Mouse (Mus musculus) c-Kit-positive CD71-negative TER-119-negative erythroid progenitor cells, embryonic 14.5 days (primary cell): ENCODE measurements around the gene Emsy.

Experiments used
- DNase-seq: peaks from one replicate; pipeline ENCODE4 v3.0.0-alpha.2; 2013; ENCODE audit warnings: low read depth

The Emsy gene

DNA sequence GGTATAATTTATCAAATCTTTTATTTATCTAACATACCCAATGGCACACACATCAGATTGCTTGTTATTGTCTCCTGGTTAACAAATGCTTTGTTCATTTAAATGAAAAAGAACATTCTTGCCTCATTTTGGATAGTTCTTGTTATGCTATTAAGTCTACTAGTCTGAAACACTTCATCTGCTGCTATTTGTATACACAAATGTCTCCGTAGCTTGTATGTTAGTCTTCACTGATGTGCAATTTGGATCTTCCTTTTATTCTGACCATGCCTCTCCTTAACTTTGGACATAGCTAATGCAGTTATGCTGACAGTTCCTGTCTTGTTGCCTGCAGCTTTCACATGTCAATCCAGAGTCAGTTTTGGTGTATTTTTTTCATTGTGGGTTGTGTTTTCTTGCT lies 79.1 kb downstream of the Emsy start:
- no peak for DNase-seq

DNA sequence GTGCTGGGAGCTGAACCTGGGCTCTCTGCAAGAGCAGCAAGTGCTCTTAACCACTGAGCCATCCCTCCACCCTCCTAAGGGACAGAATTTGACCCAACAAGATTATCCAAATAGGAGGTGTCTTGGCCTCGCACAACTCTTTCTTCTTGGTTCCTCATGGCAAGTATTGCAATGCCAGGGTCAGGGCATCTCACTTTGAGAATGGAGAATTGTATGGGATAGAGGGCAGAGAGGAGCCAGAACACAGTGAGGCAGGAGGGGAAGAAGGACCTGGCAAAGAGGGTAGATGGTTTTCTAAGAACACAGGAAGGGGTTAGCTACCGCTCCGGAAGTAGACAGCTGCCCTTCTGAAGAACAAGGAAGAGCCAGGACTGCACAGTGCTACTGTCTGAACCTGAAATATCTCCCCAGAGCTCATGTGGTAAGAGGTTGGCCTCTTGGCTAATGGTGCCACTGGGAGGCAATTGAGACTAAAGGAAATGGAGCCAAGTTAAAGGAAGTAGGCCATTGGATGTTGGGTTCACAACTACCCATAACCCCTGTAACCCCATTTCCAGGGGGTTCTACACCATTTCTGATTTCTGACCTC lies 80.8 kb downstream of the Emsy start:
- no peak for DNase-seq

DNA sequence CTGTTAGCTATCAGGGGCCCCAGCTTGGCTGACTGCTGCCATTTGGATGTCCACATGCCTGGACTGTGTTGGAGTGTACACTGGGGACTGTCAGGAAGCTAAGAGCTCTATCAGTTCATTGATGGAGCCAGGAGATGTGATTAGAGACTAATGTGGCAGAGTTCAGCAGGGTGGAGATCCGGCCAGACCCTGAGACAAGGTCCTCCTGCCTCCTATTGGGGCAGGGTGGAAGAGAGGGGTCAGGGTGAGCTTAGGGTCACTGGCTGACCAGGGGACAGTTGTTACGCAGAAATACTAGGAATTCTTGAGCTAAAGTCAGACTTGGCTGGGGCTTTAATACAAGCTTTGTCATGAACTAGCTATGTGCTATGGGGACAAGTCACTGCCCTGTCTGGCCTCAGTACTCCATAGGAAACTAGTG lies 81.8 kb downstream of the Emsy start:
- DNase-seq = no peak

DNA sequence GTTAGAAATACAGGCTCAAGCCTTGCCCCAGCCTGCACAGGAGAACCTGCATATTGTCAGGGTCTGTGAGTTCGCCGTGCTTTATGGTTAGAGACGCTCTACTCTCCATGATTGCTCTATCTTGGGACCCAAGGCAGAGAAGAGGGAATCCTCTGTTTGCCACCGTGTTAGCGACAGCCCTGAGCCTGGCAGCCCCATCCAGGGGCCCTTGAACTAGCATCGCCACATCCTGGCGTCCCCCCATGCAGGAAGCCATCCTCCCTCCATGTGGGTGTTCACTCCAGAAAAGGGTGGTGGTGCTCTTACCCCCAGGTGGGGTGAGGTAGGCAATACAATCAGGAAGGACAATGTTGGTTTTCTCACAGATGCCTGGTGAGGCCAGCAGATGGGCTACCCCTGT lies 82.3 kb downstream of the Emsy start:
- DNase-seq = no peak

DNA sequence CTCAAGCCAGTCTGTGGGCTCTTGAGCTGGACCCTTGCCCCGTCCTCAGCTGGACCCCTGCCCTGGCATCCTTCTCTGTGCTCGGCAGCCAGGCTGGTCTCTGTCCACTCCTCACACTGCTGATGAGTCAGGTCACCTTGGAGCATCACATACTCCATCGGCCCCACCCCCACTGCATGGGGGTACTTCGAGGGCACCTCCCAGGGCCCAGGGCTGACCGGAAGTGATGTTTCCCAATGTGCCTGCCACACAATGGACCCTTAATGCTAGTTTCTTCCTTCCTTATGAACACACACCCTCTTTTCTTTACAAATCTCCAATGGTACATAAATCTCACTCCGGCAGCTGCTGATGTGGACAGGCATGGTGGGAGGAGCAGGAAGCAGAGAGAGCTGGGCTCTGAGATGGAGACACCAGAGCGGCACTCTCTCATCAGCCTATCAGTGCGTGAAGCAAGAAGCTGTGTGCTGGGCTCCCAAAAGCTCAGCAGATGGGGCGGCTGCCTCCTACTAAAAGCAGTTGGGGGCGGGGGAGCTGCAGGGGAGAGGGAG lies 83.3 kb downstream of the Emsy start:
- DNase-seq = no peak

DNA sequence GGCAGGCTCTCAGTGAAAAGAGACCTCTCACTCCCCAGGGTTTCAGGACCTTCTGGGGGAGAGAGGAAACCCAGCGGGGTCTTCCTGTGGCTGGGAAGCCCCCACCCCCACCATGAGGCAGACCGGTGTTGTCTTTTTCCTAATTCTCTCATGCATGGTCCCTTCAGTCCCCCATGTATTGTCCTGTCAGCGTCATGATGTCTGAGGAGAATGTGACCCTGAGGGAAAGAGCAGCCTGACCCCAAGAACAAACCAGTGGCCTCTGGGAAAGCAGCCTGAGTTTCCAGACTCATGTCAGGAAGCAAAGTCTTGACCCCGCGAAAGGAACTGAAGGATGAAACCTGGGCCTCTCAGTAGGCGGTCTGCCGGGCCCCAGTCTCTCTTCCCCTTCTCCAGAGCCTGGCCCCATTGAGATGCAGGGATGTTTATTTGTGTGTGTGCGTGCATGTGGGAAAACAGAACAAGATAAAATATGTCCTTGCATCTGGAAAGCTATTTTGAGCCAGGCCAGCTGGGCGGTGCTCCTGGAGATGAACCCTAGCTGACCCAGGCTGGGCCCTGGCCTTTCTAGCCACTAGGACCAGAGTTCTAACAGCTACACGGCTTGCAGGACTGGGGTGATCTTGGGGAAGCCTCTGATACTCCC lies 84.2 kb downstream of the Emsy start:
- DNase-seq = no peak

DNA sequence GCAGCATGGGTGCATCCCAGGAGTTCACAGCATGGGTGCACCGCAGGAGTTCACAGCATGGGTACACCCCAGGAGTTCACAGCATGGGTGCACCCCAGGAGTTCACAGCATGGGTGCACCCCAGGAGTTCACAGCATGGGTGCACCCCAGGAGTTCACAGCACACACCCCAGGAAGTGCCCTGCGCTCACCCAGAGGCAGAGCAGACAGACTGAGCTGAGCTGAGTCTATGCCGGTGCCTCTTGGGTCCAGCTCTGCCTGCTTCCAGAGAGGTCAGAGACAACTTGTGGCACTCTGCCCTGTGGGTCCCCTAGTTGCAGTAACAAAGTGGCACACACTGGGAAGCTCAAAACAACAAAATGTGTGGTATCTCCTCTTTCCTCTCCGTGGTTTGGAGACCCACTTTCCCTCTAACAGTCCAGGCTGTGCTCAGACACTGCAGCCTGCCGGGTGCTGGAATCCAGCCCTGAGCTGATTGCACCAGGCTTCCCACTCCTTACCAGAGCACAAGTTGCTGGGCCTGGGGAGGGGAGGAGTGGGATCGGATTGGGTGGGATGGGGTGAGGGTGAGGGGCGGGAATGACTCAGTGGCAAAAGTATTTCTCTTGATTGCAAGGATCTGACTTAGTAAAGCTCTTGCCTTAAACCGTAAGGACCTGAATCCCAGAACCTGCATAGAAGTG lies 85.6 kb downstream of the Emsy start:
- no peak for DNase-seq

DNA sequence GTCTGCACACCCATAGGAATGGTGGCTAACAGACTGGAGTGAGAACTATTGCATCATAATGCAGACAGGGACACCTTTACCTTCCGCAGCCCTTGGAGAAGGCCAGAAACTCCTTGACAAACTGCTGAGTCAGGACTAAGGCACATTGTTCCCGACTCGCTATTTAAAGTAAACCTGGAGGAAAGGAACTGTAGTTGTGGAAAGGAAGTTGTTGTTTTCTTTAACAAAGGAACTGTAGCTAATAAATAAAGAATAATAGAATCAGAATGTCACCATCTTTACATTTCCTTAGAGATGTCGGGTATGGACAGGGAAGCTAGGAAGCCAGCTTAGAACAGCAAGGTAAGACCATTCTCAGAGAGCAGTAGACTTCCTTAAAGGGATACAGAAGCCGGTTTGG lies 89.5 kb downstream of the Emsy start:
- DNase-seq = no peak

DNA sequence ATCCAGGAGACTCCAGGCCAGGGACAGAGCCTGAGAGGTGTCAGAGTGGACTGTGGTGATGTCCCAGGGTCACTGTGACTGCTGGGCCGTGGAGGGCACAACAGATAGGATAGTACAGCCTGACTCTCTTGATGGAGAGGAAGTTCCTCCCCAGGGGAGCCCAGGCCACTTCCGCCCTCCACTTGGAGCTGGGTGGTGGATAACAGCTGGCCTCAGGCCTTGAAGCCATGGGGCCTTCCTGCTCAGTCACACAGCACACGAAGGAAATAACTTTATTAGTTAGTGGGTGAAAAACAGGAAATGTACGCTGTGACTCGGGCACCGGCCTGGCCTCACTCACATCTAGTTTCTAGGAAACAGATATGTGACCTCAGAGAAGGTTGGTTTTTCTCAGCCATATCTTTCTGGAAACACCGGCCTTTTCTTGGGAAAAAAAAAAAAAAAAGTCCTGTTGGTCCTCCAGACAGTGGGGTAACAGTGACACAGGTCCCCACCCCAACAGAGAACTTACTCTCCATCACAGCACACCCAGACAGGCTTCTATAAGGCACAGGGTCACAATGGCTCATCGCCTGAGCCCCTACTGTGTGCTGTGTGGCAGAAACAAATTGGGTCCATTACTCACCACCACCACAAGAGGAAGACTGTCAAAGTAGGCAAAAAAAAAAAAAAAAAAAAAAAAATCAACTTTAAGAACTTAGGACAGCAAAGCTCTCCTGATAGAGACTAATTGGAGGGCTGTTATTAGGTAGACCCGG lies 91.8 kb downstream of the Emsy start:
- no peak for DNase-seq

DNA sequence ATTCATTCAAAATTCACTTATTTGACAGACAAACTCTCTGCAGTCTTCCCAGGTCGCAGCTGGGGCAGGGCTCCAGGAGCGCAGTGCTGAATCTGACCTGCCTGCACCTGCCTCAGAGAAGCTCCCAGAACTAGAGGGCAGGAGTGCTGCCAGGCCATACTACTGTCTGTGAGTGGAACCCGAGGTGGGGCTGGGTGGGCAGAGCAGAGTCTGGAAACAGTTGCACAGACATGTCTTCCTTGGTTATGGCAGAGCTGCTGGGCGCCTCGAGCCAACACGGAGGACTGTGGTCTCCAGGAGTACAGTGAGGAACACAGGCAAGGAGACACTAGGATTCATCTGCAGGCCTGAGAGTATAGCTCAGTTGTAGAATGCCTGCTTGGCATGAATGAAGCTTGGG lies 92.6 kb downstream of the Emsy start:
- no peak for DNase-seq

DNA sequence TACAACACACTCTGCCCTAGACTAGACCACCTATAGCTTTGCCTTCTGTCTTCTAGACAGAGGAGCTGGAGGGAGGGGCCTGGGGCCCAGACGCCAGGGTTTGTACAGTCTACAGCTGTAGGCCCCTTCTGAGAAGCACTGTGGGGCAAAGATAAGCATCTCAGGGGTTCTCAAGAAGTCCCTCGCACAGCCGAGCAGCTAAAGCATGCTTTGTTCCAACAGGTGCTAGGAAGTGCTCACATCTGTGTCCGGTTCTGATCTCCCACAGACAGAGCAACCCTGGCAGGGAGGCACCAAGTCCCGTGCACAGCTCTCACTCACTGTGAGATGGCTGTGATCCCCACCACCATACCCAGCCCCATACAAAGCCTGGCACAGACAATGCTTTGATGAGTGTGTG lies 93.6 kb downstream of the Emsy start:
- no peak for DNase-seq

DNA sequence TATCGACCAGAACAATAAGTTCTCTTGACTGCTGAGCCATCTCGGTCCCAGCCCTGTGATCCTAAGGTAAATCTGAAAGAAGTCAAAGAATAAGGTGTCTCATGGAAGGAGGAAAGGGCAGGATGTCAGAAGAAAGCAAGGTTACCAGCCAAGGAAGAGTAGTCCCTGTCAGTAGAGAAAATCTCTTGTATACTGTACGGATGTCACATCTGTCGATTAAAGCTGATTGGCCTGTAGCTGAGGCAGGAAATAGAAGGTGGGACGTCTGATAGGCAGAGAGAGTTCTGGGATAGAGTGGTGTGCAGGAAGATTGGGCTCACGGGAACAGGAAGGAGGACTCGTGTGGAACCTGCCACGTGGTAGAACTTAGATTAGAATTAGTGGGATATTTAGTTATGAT lies 94.4 kb downstream of the Emsy start:
- DNase-seq = no peak

DNA sequence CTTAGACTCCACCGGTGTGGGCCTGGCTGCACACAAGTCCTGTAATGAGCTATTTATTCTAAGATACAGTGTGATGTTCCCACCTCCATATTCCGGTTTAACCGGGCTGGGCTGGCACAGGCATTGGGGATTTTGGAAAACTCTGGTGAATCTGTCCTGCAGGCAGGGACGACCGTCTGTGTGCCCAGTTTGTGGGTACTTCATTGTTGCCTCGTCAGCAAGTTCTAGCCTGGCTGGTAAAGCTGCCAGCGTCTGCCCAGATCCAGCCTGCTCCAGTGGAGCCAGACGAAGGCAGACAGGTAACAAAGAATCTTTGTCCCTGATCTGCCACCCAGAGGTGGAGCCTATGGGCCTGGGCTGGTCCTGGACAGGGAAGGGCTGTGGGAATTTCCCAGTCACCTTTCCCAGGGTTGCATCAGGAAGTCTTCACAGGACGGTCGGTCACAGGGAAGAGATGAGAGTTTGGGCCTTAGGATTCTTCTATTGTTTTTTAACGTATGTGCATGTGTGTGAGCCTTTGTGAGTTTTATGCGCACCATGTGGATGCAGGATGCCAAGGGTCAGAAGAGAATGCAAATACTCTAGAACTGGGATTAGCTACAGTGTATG lies 94.9 kb downstream of the Emsy start:
- no peak for DNase-seq

DNA sequence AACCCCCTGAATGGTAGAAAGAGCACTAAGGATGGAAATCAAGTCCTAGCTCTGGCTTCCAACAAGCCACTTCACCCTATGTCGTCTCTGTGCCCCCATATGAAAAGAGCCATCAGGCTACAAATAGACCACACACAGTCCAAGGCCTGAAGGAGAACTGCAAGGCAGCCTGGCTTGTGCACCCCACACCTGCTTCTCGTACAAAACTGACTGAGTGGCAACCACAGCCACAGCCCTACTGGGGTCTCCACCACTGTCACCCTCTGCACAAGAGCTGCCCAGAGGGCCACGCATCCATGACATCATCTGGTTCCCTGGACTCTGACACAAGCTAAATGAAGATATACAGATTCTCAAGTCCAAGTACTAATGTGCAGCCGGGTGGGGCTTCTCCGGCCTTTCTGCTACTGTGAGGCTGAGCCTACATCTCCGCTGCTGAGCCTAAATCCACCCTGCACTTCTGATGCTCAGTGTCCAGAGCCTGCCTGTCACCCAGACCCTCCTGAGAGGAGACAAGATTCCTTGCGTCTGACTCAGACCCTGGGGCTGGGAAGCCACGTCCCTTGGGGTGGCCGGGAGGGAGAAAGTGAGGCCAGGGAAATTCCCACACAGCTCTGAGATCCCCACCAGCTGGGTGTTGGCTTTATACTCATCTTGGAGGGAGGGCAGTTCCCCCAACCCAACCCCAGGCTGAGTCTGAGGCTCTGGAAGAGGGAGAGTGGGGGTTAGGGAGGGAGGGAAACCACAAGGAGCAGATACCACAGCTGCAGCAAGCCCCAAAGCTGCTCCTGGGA lies 98.3 kb downstream of the Emsy start:
- DNase-seq = no peak

DNA sequence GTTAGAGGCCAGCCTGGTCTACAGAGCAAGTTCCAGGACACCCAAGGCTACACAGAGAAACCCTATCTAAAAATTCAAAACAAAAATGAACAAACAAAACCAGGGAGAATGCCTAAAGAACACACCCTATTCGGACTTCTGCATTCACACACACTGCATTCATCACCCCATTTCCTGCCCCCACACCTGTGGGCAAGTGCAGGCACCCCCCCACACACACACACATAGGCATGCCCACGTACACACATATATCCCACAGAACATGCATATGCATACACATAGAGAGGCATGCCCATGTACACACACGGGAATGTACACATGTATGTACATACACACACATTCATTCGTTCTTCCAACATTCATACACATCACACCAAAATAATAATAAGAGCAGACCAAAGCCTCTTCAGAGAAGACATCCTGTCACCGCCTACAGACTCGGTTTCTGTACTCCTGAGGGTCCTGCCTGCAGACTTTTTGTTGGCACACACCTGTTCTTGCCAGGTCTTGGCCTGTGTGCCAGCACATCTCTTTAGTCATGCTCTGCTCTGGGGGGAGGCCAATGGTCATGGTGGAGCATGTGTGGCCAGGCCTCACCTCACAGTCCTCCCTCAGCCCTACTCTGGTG lies 99.7 kb downstream of the Emsy start:
- DNase-seq = no peak

DNA sequence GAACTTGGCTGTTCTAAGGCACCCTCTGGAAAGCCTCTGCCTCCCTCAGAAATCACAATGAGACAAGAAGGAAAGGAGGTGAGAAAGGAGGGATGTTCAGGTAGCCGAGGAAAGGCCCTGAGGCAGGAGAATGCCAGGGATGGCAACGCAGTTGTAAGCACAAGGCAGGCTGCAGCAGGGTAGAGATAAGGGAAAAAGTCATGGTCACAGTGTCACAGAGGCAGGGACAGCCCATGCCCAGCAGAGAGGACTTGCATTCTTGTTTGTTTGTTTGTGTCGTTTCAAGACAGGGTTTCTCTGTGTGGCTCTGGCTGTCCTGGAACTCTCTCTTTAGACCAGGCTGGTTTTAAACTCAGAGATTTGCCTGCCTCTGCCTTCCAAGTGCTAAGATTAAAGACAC lies 105.5 kb downstream of the Emsy start:
- no peak for DNase-seq

DNA sequence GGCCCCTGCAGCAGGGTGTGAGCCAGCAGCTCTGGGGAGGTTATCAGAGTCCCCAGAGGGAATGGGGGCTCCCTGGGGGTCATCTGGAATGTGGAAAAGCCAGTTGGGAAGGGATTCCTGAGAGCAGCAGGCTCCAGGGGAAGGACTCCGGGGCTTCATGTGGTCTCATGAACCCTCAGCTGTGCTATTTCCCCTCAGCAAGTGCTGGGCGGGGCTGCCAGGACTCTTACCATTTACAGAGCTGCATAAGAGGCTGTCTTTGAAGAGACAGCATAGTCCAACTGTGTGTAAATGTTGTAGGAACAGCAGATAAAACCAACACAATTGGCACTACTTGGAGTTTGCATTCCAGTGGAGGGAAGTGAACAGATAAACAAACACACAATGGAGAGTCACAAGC lies 106.0 kb downstream of the Emsy start:
- DNase-seq = no peak

DNA sequence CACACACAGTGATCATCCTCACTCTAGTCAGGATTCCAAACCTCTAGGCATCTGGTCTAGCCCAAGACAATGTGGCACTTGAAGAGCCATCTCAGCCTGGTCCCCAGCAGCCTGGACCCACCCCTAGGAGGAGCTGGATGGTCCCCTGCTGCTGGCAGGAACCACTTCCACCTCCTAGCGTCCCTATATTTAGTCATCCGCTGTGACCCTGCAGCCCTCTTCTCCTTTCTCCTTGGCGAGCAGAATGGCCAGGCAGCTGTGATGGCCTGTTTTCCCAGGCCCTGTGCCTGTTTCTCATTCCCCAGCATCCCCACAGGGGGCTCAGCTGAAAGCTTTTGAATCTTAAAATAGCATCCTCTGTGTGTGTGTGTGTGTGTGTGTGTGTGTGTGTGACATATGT lies 107.7 kb downstream of the Emsy start:
- no peak for DNase-seq

DNA sequence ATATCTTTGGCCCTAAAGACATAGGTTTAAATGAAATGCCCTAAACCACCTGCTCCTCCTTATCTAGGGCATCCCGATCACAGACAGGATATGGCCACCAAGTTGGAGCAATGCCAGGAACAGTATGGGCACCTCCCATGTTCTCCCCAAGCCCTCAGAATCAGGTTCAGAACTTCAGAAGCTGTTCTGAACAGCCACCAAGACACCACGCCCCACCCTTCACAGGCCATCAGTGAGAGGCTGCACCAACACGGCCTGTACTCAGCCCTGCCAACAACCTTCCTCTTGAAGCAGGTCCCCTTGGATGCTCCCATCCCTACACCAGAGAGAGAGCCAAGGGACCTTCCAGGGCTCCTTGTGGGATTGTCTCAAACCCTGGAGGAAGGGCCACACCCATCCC lies 112.0 kb downstream of the Emsy start:
- no peak for DNase-seq

DNA sequence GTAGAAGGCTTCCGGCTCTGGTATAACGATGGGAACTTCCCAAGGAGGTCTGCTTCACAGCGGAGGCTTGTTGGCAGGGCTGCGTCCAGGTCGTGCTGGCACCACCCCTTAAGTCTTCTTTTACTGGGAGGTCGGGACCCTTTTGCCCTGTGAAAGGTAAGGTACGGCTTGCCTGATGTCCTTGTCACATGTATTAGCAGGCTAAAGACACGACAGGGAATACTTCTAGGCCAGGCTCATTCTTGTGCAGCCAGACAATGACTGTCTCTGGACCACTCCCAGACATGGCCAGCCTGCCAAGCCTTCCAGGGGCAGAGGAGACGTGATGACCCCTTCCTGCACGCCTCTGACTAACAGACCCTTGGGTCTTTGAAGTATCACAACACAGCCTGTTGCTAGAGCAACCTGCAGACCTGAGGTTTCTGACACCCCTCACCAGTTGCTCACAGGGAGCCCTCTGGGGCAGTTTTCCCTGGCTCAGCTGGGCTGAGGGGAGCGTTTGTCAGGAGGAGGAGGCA lies 112.7 kb downstream of the Emsy start:
- DNase-seq = no peak

DNA sequence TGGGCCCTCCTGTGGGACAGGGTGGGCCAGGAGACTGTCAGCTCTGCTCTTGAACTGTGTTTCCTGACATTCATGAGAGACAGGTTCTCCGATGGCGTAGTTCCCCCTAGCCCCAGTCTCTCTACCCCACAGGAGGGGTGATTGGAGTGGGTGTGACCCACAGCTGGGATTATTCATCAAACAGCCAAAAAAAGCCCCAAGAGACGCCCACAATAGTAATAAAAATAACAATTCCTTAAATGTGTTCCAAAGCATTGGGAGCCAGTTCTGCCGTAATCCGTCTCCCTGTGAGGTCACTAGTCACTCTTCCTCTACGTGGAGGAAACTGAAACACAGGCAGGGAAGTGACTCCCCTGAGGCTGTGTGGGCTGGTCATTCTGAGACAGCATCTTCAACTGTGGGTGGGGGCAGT lies 113.8 kb downstream of the Emsy start:
- DNase-seq = no peak
